Mouse (Mus musculus): ENCODE results near the gene Hsp90ab1. TPM values are rescaled to one million over a fixed set of nuclear protein-coding genes. Genes with fewer than 3 reads are reported as not detected.

Gene Hsp90ab1
- polyA plus RNA-seq, 1 experiment from 2014 or later = 1,459 TPM

DNA sequence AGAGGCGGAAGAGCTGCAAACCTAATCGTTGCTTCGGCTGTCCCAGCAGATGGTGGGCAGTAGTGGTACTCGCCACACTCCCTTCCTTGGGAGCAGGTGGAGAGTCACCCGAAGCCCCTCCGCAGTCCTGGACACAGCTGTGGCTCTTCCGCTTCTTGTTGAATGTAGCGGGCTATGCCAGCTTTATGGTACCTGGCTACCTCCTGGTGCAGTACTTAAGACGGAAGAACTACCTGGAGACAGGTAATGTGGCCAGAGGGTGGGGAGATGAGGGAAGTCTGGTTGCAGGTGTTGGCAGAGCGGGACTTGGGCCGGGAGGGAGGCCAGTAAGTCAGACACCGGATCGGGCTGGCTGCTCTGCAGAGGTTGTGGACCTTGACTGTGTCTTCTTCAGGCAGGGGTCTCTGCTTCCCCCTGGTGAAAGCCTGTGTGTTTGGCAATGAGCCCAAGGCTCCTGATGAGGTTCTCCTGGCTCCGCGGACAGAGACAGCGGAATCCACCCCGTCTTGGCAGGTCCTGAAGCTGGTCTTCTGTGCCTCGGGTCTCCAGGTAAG lies 8.5 kb downstream of the Hsp90ab1 start:
- peak overlapping the region; percentile 97 for H3K4me2 ChIP-seq (replicated peaks)
- peak; percentile 0; the same call in 1 of the 2 replicates for ATAC-seq (ENCODE audit: low FRiP score, low read depth)
- WGBS = 13% methylated on average over 18 of the region's 18 CpGs
- H3K27ac ChIP-seq (replicated peaks) = peak overlapping the region; percentile 85
- no peaks in the 10 kb centered on the region for H3K9me3 ChIP-seq
- peak overlapping the region; percentile 85 for H3K9ac ChIP-seq (replicated peaks)
- no peaks in the 10 kb centered on the region for H3K27me3 ChIP-seq
- peaks cover 41% of the 10 kb centered on the region for H3K36me3 ChIP-seq
- peak overlapping the region; percentile 73 for H3K4me3 ChIP-seq
- peaks cover 28% of the 10 kb centered on the region for H3K4me1 ChIP-seq

DNA sequence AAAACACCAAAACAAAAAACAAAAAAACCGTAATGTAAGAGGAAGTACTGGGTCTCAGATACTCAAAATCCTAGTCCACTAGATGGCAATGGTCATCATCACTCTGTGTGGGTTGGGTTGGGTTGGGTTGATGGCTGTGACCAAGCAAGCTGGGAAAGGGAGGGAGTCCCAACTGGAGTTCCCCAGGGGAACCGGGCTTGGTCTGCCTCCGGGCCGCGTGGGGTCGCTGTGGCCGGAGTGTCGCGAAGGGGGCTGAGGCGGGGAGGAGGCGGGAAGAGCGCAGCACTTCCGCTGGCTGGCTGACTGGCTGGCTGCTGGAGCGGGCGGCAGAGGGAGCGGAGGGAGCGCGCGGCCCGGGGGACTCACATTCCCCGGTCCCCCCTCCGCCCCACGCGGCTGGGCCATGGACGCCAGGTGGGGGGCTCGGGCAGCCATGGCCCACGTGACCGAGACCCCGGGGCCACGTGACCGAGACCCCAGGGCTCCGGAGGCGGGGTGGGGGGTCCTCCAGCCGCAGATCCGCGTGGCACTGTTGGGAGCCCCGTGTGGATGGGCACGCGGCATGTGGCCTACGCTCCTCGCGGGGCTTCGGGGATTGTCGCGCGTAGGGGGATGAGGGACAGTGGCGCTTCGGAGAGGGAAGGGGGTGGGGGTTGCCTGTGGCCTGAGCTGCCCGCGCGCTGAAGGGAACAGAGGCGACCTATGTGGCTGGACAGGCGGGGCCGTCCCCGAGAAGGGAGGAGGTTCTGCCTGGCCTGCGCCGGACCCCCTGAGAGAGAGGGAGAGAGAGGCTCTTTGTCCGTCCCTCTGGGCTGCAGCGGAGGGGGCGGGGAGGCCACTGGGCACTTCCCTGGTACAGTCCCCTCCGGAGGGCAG lies 9.2 kb downstream of the Hsp90ab1 start, which contains the start of gene Slc35b2:
Slc35b2 (plus strand) TSS at position 220 of the 876 bp plus-strand sequence.
- H3K27ac ChIP-seq (replicated peaks) = peak within 1 kb of the TSS; percentile 85
- peak; percentile 87 for ATAC-seq (ENCODE audit: low FRiP score, low read depth)
- peak within 1 kb of the TSS; percentile 85 for H3K9ac ChIP-seq (replicated peaks)
- peak within 1 kb of the TSS; percentile 97 for H3K4me2 ChIP-seq (replicated peaks)
- 1% methylated on average over 48 of the region's 61 CpGs for WGBS
- H3K36me3 ChIP-seq = peaks cover 34% of the 10 kb centered on the region
- H3K4me3 ChIP-seq = peak within 1 kb of the TSS; percentile 73
- no peaks in the 10 kb centered on the region for H3K9me3 ChIP-seq
- H3K4me1 ChIP-seq = peaks cover 26% of the 10 kb centered on the region
- H3K27me3 ChIP-seq = 0 out of 2 replicates have a peak, but pooled peaks cover 1% of the 10 kb centered on the region

DNA sequence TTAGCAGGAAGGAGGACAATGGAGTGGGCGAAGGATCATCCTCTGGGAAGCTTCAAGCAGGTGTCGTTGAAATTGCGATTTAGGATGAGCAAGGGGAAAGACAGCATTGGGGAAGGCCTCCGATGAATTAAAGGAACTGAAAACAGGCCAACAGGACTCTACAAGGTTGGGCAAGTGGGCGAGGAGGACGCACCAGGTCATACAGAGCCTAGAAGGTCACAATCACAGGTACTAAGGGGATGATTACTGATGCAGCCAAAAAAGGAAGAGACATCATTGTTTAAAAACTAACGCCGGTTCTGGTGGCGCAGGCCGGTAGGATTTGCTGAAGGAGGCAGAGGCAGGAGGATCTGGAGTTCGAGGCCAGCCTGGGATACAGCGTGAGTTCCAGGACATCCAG lies 9.9 kb downstream of the Hsp90ab1 start:
- H3K4me3 ChIP-seq = peak overlapping the region; percentile 73; the same call in 1 of the 2 replicates
- H3K4me1 ChIP-seq = peaks cover 20% of the 10 kb centered on the region
- no peak for ATAC-seq (ENCODE audit: low FRiP score, low read depth)
- H3K9ac ChIP-seq (replicated peaks) = no peak overlapping the region
- H3K4me2 ChIP-seq (replicated peaks) = peak overlapping the region; percentile 97
- no peaks in the 10 kb centered on the region for H3K9me3 ChIP-seq
- peaks cover 27% of the 10 kb centered on the region for H3K36me3 ChIP-seq
- H3K27me3 ChIP-seq = 0 out of 2 replicates have a peak, but pooled peaks cover 8% of the 10 kb centered on the region
- H3K27ac ChIP-seq (replicated peaks) = no peak overlapping the region
- 81% methylated on average over 12 of the region's 12 CpGs for WGBS

DNA sequence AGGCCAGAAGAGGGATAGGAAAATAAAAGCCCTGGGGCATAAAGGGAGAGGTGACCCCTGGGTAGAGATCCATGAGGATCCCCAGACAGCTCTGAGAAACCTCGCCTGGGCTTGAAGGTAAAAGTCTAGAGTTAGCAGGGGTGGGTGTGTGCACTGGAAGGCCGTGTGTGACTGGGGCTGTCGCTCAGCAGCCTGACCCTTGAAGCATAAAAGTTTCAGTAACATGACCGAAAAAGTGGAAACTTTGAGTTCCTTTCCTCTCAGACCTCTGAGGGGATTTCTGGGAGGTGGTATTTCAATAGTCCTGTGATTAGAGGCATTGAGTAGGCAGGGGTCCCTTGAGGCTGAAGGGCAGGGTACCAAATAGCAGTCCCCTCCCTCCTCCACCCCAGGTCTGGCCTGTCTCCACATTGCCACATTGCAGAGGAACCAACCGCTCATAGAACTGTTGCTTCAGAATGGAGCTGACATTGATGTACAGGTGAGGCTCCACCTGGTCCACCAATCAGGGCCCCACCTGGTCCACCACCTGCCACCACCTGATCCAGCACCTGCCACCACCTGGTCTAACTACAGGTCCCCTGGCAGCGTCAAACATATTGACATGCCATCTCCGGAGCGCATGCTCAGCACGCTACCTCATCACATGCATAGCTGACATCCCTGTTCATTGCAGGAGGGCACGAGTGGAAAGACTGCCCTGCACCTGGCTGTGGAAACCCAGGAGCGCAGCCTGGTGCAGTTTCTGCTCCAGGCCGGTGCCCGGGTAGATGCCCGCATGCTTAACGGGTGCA lies 13.1 kb downstream of the Hsp90ab1 start:
- Histone ChIP-seq H3K9me3 (no peaks in the 10 kb centered on the region), H3K4me2 (replicated peaks) (no peak overlapping the region), H3K9ac (replicated peaks) (no peak overlapping the region), H3K27ac (replicated peaks) (no peak overlapping the region), H3K4me3 (no peak overlapping the region), H3K4me1 (peaks cover 30% of the 10 kb centered on the region), H3K36me3 (no peaks in the 10 kb centered on the region), H3K27me3 (peaks cover 26% of the 10 kb centered on the region)
- WGBS = 87% methylated on average over 15 of the region's 15 CpGs
- ATAC-seq (ENCODE audit: low FRiP score, low read depth) = no peak

DNA sequence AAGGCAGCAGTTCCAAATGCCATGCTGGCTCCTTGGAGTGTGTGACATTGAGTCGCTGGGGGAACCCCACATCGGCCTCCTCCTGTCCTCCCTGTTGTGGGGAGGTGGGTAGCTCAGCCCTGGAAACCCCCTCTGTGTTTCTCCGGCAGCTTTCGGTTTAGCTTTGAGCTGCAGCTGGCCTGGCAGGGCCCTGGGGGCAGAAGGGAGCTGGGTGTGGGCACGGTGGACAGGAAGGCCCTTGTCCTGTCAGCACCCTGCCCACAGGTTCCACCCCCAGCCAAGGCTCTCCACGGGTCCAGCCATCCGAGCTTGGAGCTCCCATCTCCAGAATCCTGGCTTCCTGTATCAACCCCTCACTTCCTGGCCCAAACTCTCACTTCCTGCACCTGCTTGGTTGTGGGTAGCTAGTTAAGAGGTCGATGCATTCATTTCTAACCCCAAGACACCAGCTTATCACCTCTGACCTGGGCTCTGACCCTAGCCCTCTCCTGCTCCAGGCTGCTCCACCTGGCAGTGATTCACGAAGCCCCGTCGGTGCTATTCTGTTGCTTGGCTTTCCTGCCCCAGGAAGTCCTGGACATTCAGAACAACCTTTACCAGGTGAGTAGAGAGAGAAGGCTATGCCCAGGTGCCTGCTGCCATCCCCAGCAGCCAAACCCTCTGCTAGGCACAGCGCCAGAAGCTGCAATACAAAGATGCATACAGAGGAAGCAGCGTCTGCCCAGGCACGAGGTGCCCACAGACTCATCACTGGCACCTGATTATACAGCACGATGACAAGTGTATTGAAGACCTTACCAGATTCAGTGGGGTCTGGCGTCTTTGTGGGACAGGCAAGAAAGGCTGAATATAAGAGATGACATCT lies 14.8 kb downstream of the Hsp90ab1 start:
- Histone ChIP-seq H3K4me2 (replicated peaks) (no peak overlapping the region), H3K4me1 (peaks cover 22% of the 10 kb centered on the region), H3K4me3 (no peak overlapping the region), H3K9me3 (no peaks in the 10 kb centered on the region), H3K36me3 (no peaks in the 10 kb centered on the region), H3K27me3 (peaks cover 35% of the 10 kb centered on the region), H3K27ac (replicated peaks) (no peak overlapping the region), H3K9ac (replicated peaks) (no peak overlapping the region; the same call in 1 of the 2 replicates)
- WGBS = 74% methylated on average over 16 of the region's 16 CpGs
- ATAC-seq (ENCODE audit: low FRiP score, low read depth) = no peak

DNA sequence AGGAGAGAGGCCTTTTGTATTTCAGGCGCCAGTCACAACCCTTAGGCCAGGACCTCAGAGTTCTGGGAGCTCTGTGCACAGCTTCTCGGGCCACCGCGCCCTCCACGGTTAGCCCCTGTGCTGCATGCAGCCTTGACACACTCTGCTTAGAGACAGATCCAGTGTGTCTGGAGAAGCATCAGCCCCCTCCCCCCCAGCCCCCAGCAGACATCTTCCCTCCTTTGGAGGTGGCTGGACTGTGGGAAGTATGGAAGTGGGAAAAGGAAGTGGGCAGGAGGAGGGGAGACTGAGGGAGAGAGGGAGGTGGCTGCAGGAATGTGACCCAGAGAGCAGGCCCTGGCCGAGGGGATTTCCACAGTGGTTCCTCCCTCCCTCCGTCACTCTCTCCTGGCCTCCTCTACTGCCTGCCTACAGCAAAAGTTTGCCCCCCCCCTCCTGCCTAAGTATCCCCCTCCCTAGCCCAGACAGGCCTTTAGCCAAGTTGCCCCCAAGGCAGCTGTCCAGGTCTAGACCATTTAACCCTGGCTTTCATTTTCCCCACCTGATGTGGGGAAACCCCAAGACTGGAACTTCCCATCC lies 15.7 kb downstream of the Hsp90ab1 start:
- Histone ChIP-seq H3K27ac (replicated peaks) (no peak overlapping the region), H3K27me3 (peaks cover 41% of the 10 kb centered on the region), H3K4me2 (replicated peaks) (no peak overlapping the region; the same call in 1 of the 2 replicates), H3K36me3 (no peaks in the 10 kb centered on the region), H3K4me3 (no peak overlapping the region), H3K9ac (replicated peaks) (peak overlapping the region; percentile 31), H3K4me1 (peaks cover 22% of the 10 kb centered on the region), H3K9me3 (no peaks in the 10 kb centered on the region)
- WGBS = 65% methylated on average over 7 of the region's 7 CpGs
- ATAC-seq (ENCODE audit: low FRiP score, low read depth) = no peak

DNA sequence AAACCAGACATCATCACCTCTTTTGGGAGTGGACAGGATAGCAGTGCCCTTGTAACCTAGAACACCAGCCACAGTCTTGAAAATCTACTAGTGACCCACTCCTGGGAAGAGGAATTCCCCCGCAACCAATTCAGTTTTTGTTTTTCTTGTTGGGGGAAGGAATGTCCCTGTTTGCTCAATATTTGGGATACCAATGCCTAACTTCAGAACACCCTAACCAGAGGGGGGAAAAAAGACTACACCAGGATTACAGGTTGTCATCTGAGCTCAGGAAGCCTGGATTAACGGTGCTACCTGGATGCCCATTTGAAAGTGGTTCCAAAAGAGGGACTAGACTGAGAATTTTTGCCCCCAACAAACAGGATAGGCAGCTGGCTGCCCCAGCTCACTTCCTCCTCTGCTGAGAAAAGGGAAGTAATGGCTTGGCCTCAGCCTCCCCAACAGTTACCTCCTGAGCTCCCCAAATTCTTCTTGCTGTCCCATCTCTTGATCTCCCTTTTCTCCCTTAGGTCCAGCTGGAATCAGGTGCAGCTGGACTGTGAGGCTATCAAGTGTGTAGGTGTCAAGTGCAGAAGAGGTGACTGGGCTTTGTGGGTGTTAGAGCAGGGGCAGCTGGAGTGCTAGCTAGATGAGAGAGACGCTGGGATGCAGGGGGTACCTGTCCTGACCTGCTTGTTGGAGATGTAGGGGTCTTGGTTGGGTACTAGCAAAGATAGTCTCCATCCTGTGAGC lies 16.4 kb downstream of the Hsp90ab1 start:
- WGBS = 63% methylated on average over 3 of the region's 3 CpGs
- peak overlapping the region; percentile 57 for H3K4me3 ChIP-seq
- no peaks in the 10 kb centered on the region for H3K9me3 ChIP-seq
- no peak for ATAC-seq (ENCODE audit: low FRiP score, low read depth)
- peaks cover 41% of the 10 kb centered on the region for H3K27me3 ChIP-seq
- peak overlapping the region; percentile 73 for H3K9ac ChIP-seq (replicated peaks)
- H3K4me2 ChIP-seq (replicated peaks) = peak overlapping the region; percentile 95
- H3K27ac ChIP-seq (replicated peaks) = no peak overlapping the region
- H3K4me1 ChIP-seq = peaks cover 27% of the 10 kb centered on the region
- no peaks in the 10 kb centered on the region for H3K36me3 ChIP-seq

DNA sequence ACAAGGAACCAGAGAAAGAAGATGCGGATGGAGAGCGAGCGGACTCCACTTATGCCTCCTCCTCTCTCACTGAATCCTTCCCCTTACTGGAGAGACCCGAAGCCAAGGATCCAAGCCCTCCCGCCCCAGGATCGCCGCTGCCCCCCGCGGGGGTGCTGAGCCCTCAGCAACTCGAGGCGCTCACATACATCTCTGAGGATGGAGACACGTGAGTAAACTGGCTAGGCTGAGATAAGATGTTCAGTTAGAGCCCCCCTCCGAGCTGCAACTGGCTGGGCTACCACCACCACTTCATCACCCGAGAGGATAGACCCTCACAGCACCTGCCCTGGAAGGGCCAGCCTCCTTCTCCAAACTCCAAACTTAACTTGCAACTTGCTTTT lies 17.0 kb downstream of the Hsp90ab1 start:
- Histone ChIP-seq H3K4me1 (peaks cover 33% of the 10 kb centered on the region), H3K36me3 (no peaks in the 10 kb centered on the region), H3K9ac (replicated peaks) (peak overlapping the region; percentile 73), H3K9me3 (no peaks in the 10 kb centered on the region), H3K27ac (replicated peaks) (no peak overlapping the region), H3K4me3 (peak overlapping the region; percentile 57), H3K27me3 (peaks cover 46% of the 10 kb centered on the region), H3K4me2 (replicated peaks) (peak overlapping the region; percentile 95)
- 1% methylated on average over 14 of the region's 14 CpGs for WGBS
- no peak for ATAC-seq (ENCODE audit: low FRiP score, low read depth)

DNA sequence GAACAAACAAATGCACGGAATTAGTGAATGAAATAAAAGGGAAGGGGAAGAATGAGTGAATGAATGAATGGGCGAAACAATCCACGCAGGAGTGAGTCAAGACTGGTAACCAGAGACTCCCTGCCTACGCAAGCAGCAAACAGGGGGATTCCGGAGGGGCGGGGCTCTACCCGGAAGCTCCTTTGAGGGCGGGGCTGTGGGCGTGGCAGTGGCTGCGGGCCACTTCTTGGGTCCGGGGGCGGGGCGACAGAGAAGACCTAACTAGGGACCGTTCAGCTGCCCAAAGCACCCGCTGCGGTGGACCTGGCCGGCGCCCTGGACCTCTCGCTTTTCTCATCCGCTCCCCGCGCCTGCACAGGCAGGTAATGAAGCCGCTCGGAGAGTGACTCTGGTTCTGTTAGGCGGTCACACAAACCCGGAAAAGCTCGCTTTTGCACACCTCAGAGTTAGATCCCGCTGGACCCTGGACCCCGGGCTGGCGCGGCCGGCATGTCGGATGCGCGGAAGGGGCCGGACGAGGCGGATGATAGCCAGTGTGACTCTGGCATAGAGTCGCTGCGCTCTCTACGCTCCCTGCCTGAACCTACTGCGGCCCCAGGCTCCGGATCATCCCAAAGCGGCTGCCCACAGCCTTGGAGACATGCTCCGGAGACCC lies 17.5 kb downstream of the Hsp90ab1 start, which contains the start of gene Nfkbie:
Nfkbie (plus strand) TSS at position 252 of the 655 bp plus-strand sequence.
- peak within 1 kb of the TSS; percentile 95 for H3K4me2 ChIP-seq (replicated peaks)
- ATAC-seq (ENCODE audit: low FRiP score, low read depth) = peak; percentile 76
- H3K27me3 ChIP-seq = peaks cover 49% of the 10 kb centered on the region
- H3K9me3 ChIP-seq = no peaks in the 10 kb centered on the region
- WGBS = under 1% methylated on average over 45 of the region's 45 CpGs
- peak within 1 kb of the TSS; percentile 73 for H3K9ac ChIP-seq (replicated peaks)
- peaks cover 36% of the 10 kb centered on the region for H3K4me1 ChIP-seq
- no peak within 1 kb of the TSS for H3K27ac ChIP-seq (replicated peaks)
- H3K36me3 ChIP-seq = no peaks in the 10 kb centered on the region
- peak within 1 kb of the TSS; percentile 57 for H3K4me3 ChIP-seq

DNA sequence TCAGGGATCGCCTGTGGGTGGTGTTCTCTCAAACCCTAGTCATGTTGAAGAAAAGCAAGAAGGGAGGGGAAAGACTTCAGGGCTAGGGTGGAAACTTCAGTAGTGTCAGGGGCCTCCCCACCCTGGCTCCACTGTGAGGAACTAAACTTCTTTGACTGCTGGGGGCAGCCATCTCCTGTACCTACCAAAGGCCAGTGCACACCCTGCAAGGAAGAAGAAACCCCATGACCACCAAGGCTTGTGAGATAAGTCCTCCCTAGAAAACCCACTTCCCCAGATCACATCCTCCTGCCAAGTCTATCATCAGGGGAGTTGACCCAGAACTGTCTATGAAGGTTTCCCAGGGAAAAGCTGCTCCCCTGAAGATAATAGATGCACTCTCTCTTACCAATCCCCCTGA lies 18.7 kb downstream of the Hsp90ab1 start:
- no peak overlapping the region for H3K4me2 ChIP-seq (replicated peaks)
- no peak overlapping the region for H3K27ac ChIP-seq (replicated peaks)
- H3K36me3 ChIP-seq = no peaks in the 10 kb centered on the region
- ATAC-seq (ENCODE audit: low FRiP score, low read depth) = no peak
- peaks cover 46% of the 10 kb centered on the region for H3K4me1 ChIP-seq
- 56% methylated on average over 1 of the region's 1 CpGs for WGBS
- H3K4me3 ChIP-seq = no peak overlapping the region
- H3K9me3 ChIP-seq = no peaks in the 10 kb centered on the region
- H3K9ac ChIP-seq (replicated peaks) = no peak overlapping the region
- peaks cover 49% of the 10 kb centered on the region for H3K27me3 ChIP-seq

Measured in midbrain, embryonic 12.5 days (tissue).